Mouse (Mus musculus): ENCODE results near the gene Fdxr. TPM values are rescaled to one million over a fixed set of nuclear protein-coding genes. Genes with fewer than 3 reads are reported as not detected.

The Fdxr gene
- total RNA-seq, 4 experiments from 2014 or later: 9.1 to 10.0 (median 9.6) TPM

DNA sequence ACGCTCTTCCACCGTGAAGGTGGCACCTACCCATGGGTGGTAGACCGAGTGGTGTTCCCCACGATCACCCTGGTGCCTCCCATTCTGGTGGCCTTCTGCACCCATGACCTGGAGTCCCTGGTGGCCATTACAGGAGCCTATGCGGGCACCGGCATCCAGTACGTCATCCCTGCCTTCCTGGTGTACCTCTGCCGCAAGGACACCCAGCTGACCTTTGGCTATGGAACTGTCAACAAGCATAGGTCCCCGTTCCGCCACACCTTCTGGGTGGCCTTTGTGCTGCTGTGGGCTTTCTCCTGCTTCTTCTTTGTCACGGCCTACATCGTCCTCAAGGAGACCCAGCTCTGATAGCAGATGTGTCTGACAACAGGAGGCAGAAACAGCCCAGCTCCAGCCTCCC is 33.1 kb downstream of the Fdxr start:
- DNase-seq (ENCODE audit: low spot score): no peak

DNA sequence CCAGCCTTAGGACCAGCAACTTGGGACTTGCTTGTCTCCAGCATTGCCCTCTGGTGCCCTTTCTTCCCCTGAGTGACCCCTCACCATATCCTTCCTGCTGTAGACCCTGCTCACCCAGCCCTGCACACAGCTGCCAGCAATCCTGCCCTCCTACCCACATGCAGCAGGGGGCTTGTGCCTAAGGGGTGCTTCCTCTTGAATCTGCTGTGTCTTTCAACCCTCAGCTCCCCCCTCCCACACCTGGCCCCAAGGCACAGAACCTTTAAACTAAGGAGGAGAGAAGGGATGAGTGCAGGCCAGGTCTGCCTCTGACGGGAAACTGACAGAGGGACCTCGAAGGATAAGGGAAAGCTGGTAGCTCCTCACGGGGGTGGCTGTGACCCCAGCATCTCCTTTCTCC is 34.1 kb downstream of the Fdxr start:
- DNase-seq (ENCODE audit: low spot score): no peak

DNA sequence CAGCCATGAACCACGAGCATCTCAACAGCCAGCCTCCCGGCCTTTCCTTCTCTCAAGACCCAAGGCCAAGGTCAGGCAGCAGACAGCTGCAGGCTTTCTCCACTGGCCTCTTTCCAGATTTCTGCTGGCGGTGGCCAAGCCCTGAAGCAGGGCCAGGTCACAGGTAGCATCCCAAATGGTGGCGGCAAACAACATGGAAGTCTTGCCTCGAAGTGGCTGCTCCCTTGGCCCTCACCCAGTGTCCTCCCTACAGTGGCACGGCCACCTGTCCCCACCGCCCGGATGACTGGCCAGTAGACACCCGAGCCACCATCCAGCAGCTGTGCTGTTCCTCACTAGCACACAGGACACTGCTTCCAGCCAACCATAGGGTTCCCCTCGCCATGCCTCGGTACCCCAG is 35.4 kb downstream of the Fdxr start:
- DNase-seq (ENCODE audit: low spot score): no peak

DNA sequence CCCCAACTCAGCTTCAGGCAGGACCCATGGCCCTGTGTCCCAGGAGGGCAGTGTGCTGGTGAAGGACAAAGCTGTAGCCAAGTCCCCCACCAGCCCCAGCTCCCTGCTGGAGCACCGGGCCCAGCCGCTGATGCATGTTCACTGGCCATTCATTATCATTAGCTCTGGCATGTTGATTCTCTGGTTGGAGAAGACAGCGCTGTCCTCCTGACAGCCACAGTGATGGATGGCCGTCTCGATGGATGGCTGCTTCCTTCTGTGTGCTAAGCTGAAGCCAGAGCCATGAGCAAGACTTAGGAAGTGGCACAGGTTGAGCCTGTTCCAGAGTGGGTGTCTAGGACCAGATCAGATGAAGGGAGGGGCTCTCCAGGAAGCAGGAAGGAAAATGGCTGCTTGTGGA is 40.3 kb downstream of the Fdxr start:
- no peak for DNase-seq (ENCODE audit: low spot score)

DNA sequence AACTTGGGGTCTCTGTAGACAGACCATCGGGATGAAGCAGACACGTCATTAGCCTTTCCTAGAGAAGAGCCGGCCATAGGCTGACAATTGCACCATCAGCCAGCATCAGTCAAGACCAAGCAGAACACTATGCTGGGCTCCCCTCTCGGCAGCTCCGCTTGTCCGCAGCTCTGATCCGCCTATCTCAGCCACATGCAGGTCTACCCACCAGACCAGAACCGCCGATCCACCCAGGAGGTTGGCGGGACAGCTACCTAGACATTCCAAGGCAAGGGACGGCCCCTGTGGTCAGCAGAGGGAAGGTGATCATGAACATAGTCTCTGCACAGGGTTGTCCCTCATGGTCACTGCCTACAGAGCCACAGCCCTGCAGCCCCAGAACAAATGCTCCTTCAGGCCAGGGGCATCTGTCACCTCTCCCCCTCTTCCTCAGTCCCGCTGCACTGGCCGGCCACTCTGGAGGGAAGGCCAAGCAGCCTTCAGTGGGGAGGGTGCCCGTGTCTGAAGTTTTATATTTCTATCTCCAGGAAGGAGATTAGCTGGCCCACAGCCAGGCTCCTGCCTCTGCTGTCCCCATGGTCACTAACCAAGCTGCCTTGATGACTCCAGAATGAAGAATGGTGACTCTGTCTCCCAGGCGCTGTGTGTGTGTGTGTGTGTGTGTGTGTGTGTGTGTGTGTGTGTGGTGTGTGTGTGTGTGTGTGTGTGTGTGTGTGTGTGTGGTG is 42.4 kb downstream of the Fdxr start:
- no peak for DNase-seq (ENCODE audit: low spot score)

DNA sequence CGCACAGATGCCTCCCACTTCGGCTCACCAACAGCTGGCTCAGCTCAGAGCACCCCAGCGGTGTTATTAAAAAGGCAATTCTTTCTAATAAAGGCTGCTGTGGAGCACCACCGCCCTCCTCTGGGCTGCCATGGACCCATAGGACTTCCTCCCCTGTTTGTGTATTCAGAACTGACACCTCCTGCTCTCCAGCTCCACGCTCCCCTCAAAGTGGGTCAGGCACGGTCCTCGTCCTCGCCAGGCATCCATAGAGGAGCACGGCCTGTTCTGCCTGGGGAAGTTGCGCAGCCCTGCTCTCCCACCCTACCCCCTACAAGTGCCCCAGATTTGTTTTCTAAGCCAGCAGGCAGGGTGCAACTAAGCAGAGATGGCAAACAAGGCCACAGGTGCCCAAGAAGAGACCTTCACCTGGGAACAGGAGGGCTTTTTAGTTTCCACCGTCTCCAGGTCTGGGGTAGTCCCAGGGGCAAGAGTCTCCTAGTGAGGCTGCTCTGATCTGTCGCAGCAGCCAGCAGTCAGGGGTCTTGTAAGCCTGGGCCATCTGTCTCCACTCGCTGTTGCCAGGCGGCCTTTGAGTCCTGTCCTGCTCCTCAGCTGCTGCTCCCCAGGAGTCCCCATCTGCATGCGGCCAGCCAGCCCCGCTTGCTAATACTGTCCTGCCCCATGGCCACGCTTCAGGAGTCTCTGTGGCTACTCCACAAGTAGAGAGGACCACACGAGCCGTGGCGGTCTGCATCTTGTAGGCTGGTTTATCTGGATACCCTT is 43.1 kb downstream of the Fdxr start:
- no peak for DNase-seq (ENCODE audit: low spot score)

DNA sequence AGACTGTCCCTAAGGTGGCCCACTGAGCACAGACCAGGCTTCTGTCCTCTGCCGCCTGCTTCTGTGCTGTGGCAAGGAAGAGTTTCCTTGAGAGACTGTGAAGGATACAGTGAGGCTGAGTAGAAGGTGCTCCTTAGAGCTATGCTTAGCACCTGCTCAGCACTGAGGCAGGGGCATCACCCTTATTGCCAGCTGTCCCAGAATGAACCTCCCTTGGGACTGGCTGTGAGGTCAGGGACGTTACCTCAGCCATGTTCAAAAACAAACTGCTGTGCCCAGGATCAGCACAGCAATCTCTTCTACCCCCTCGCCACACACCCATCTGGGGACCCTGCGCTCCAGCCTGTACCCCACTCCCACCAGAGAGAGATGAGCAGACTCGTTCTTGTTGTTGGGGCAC is 44.0 kb downstream of the Fdxr start:
- DNase-seq (ENCODE audit: low spot score): no peak

DNA sequence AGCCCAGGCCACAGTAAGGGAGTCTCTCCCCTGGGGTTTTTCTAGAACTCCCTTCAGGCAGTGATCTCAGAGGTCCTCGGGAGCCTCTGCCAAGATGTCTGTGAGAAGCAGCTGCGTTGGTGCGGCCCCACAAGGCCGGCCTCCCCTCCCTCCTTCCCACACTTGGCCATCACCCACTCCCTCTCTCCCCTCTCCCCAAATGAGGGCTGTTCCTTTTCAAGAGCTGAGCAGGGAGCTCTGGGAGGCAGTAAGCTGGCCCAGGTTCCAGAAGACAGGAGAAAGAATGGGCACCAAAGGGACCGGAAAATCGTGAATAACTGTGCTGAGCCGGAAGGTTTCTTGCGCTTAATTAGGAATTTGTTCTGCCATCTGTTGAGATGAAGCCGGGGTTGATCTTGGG is 44.9 kb downstream of the Fdxr start:
- DNase-seq (ENCODE audit: low spot score): no peak

DNA sequence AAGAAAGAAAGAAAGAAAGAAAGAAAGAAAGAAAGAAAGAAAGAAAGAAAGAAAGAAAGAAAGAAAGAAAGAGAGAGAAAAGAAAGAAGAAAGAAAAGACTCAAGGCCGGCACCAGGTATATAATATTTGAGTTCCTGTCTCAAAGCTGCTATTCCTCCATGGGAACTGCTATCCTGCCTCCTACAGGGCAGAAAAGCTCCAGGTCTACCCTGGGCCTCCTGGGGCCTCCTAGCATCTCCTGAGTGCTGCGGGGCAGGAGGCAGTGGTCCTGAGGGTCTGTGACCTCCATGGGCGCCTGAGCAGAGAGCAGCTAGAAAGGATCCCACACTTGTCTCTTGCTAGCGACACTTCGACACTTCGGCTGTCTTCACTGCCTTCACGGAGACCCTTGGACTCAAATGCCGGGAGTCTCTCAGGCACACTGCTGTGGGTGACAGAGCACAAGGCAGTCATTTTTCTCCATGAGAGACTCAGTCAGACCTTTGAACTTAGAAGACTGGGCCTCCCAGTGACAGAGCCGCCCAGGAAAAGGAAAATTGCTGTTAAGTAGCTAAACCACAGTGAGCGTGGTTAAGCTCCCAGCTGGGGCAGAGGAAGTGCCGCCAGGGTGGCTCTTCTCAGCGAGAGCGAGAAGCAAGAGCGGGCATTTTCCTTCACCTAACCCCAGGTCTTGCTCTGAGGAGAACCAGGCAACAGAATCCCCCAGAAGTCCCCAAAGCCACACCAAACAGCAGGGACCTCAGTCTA is 45.5 kb downstream of the Fdxr start:
- no peak for DNase-seq (ENCODE audit: low spot score)

DNA sequence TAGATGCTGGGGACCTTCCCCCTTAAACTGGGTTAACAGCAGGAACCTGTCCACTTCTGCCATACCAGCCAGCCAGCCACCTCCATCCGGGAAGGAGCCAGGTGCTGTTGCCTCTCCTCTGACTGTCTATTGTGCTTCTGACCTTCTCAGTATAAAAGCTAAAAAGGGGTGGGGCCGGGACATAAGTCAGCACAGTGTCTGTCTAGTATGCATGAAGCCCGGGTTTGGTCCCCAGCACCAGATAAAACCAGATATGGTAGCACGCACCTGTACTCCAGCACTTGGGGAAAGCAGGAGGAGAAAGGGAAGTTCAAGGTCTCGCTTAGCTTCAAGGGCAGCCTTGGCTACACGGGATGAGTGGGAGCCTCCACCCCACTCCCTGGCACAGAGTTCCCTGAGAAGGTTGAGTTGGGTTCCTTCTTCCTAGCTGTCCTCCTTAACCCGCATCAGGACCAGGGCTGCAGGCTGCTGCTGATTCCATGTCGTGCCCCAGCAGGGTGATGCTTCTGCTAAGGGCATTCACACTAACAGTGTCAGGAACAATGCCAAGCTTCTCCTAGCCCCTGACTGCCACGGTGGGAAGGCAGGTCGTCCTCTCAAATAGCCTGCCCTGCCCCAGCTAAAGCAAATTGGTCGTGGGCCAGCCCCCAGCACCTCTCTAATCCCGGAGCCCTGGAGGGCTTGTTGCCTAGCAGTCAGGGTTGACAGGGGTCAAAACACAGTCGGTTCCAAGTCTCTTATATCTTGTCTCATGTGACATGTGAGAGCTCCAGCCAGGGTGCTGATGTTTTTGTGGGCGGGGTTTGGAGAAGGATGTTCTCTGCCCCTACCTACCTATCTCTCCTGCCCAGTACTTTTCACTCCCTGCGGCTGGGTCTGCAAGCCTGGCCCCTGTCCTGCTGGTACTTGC is 47.6 kb downstream of the Fdxr start:
- peak; percentile 29 for DNase-seq (ENCODE audit: low spot score)

DNA sequence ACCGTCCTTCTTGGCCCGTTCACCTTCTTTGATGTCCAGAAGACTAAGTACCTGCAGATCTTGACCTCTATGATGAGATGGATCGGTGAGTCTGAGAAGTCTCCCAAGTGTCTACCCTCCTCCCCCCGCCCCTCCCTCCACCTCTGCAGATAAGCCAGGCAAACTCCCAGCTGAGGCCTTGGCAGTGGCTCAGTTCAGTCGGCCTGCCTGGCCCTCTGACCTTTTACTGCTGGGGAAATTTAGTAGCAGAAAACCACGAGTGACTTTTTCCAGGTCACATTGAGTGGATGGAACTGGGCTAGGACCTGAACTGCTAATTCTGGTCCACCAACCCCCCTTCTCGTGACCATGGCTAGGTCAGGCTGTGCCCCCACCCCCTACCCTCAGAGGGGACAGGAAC is 48.4 kb downstream of the Fdxr start:
- DNase-seq (ENCODE audit: low spot score): no peak

DNA sequence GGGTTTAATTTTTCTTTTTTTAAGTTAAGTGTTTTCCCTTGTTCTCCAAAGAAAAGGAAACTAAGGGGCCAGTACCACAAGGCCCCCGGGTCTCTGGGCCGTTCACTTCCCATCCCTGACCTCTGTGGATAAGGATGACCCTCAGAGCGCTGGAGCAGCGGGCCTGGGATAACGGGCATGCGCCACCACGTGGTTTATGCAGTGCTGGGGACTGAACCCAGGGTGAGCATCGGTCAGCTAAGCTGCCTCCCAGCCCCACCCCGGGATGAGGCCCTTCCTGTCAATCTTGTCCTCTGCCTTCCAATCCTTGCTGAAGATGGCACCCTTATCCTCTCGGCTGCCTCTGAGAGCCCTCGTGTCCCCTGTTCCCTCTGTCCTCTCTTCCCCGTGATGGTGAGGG is 49.2 kb downstream of the Fdxr start:
- no peak for DNase-seq (ENCODE audit: low spot score)

DNA sequence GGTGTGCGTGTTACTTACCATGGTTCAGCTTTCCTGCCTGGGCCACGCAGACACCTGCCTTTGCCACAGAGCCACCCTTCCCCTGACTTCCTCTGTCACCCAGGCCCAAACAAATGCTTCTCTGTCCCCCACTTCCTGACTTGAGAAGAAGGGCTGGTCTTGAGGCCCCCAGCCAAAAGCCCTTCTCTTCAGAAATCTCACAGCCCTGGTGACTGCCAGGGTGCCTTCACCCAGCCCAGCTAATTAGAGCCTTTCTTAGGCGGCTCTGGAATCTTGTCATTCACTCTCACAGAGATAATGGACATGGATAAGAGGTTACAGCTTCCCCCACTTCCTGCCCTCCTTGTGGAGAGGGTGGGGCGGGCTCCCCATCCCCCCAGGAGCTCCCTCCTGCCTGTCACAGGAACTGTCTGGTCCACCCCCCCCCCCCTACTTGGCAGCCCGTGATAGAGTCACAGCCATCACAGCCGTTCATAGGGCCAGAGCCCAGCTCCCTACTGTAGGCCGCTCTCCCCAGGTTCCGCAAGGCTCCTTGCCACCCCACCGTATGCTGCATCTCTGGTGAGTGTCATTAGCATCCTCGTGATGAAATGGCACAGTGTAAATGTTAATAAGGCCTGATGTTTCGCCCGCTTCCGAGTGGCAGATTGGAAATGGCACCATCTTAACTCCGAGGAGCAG is 49.9 kb downstream of the Fdxr start:
- no peak for DNase-seq (ENCODE audit: low spot score)

DNA sequence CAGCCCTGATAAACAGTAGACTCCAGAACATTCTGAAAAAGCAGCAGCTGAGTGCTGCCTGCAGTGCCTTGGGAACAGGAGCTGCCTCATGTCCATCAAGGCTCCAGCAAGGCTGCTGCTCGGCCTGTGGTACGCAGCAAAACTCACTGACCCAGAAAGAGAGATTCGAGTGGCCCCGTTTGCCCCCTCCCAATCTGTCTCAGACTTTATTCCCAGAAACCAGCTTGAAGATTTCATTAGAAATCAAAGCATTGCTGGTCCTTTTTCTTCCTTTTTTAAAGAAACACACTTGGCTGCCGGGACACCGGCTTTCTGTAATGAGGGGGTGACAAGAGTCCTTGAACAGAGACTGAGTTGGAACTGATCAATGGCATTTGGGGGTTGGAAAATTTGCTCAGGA is 51.5 kb downstream of the Fdxr start:
- no peak for DNase-seq (ENCODE audit: low spot score)

DNA sequence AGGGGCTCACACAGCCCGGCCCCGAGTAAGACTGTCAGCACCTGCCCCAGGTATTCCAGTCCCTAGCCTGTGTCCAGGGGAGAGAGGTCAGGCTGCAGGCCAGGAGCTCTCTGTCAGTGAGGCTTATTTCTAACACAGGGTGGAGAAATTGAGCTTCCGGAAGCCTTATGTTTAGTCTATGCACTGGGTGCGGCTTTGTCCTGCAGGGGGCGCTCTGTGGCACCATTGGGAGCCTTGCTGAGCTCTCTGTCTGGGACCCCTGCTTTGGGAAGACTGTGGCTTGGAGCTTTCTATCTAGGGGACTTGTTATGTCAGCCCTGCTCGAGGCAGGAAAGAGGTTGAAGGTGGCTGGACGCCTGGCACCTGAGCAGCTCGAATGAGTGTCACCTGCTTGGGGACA is 52.0 kb downstream of the Fdxr start:
- DNase-seq (ENCODE audit: low spot score): no peak

DNA sequence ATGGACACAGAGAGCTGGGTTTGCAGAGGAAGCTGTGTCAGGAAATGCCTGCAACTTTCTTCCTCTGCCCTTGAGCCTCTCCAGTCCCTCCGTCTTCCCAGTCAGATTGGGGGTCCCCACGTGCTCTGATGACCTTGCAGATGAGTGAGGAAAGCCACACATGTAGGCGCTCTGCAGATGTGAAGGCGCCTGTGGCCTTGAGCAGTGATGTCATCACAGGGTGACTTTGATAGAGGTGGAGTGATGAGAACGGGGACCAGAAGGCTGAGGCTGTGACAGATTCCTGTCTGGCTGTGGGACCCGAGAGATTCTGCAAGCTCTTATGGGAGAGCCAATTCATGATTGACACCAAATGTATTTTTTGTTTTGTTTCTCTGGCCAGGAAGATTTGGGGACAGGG is 53.0 kb downstream of the Fdxr start:
- no peak for DNase-seq (ENCODE audit: low spot score)

DNA sequence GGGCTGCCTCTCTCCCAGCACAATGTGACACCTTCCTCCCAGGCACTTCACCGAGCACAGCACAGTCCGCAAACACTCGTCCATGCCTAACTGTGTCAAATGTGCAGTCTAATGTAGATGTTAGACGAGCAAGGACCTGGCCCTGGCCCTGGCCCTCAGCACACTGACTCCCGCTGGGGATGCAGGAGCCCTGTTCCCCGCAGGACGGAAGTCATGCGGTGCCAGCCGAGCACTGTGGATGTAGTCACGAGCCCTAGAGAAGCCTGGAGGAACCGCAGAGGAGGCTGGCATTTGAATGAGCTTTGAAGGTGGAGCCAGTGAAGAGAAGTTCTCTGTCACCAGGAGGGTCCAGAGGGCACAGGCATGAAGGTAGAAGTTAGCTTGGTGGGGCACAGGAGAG is 53.4 kb downstream of the Fdxr start:
- DNase-seq (ENCODE audit: low spot score): no peak

DNA sequence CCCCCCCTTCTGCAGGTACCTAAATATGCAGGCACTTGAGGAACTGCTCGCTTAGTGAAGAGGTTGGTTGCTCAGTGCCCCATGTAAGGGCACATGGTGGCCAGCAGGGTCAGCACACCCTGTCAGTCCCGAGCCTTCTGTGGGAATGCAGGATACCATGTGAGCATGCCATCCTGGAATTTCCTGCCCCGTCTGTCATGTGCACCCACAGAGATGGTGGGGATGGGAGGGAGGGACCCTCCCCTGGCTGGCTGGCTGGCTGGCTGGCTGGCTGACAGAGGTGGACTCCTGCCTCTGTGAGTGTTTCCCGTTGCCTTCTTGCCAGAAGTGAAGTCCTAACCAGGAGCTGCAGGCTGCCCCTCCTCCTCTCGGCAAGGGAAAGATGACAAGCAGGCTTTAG is 54.3 kb downstream of the Fdxr start:
- no peak for DNase-seq (ENCODE audit: low spot score)

DNA sequence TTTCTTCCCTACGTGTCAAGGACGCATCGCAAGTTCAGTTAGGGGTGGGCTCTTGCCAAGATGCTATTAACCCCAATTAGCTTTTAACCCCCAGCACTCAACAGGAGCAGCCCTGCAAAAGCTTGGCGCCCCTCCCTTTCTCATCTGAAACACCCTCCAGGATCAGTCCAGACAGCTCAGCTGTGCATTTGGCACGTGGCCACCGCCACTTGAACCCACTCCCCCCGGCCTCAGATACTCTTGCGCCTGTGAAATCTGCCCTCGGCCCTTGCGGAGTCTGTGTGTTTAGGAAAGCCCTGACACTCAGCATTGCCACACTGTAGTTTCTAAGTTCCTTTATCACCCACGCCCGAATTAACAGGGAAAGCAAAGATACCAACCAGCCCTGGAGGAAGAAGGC is 54.8 kb downstream of the Fdxr start:
- DNase-seq (ENCODE audit: low spot score): no peak

DNA sequence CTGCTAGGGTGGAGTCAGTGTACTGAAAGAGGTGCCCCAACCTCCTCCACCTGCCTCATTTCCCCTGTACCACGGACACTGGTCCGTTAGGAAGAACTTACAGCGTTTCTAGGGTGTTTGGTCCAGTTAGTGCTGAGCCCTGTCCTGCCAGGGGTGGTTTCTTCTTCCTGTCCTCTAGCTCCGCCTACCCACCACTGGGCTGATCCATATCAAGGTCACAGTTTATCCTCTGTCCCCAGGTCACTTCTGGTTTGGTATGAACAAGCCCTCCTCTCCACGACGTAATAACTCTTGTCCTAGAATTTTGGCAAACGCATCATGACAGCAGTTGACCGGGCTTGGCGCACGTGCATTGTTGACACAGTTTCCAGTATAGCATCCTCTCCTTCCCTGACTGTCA is 57.2 kb downstream of the Fdxr start:
- no peak for DNase-seq (ENCODE audit: low spot score)

DNA sequence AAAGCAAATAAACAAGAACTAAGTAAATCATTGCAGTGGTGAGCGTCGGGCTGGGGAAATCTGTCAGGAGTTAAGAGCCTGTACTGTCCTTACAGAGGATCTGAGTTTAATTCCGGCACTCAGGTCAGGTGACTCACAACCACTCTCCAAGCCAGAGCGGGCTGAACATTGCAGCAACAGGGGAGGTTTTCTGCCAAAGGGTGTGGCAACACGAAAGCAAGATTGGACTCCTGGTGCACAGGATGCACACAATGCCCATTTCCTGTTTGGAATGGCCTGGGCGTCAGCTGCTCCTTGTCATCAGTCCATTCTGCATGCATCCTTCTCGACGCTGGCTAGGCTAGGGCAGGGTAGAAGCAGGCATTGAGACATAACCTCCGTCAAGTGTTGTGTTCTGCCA is 57.6 kb downstream of the Fdxr start:
- peak; percentile 59 for DNase-seq (ENCODE audit: low spot score)
